Mouse (Mus musculus) myocyte (in vitro differentiated cells): ENCODE data around the gene Tex12. TPM values are rescaled to one million over a fixed set of nuclear protein-coding genes. Genes with fewer than 3 reads are reported as not detected.

Source experiments
- H3K27me3 ChIP-seq: one replicate; pipeline ENCODE4 v1.6.1; 2011; ENCODE audit not compliant: control insufficient read depth, insufficient read depth, insufficient read length
- H3K36me3 ChIP-seq: one replicate; pipeline ENCODE4 v1.6.1; 2011; ENCODE audit not compliant: control insufficient read depth, insufficient read depth
- H3K4me2 ChIP-seq: one replicate; pipeline ENCODE4 v1.6.1; 2011; ENCODE audit warnings: low read depth, control low read depth
- H3K4me3 ChIP-seq: one replicate; pipeline ENCODE4 v1.5.1; 2011; ENCODE audit warnings: mild to moderate bottlenecking, control low read depth, moderate library complexity
- H3K79me2 ChIP-seq: one replicate; pipeline ENCODE4 v1.6.1; 2011; ENCODE audit not compliant: control insufficient read depth, insufficient read depth
- H3ac ChIP-seq: one replicate; pipeline ENCODE4 v1.6.1; 2011; ENCODE audit not compliant: control insufficient read depth, insufficient read length
- CEBPB ChIP-seq: IDR thresholded peaks from 2 replicates; pipeline ENCODE4 v1.6.1; 2011; ENCODE audit warnings: mild to moderate bottlenecking, moderate library complexity; ENCODE audit not compliant: poor library complexity, insufficient read depth, severe bottlenecking
- E2F4 ChIP-seq: IDR thresholded peaks from one replicate; pipeline ENCODE4 v1.6.1; 2011; ENCODE audit warnings: mild to moderate bottlenecking, control low read depth, moderate library complexity; ENCODE audit not compliant: insufficient read depth
- MAX ChIP-seq: IDR thresholded peaks from one replicate; pipeline ENCODE4 v1.6.1; 2011; ENCODE audit warnings: low read depth, mild to moderate bottlenecking, control low read depth
- MYOD1 ChIP-seq, 3 experiments: IDR thresholded peaks; one replicate each; pipeline ENCODE4 v1.6.1; 2011; ENCODE audit warnings: control low read depth in 2 of 3, low read depth in 2 of 3, mild to moderate bottlenecking in 2 of 3, moderate library complexity in 1 of 3; ENCODE audit not compliant: insufficient read length in 2 of 3, control insufficient read depth in 1 of 3
- MYOG ChIP-seq, 3 experiments: IDR thresholded peaks; one replicate each; pipeline ENCODE4 v1.6.1; 2011; ENCODE audit warnings: control low read depth in 2 of 3, low read depth in 2 of 3, mild to moderate bottlenecking in 2 of 3; ENCODE audit not compliant: insufficient read length in 2 of 3, control insufficient read depth in 1 of 3, insufficient read depth in 1 of 3
- POLR2A ChIP-seq: IDR thresholded peaks from one replicate; pipeline ENCODE4 v1.6.1; 2011; ENCODE audit warnings: low read depth, mild to moderate bottlenecking, control low read depth, moderate library complexity; ENCODE audit not compliant: insufficient read length
- POLR2AphosphoS2 ChIP-seq: IDR thresholded peaks from one replicate; pipeline ENCODE4 v1.6.1; 2011; ENCODE audit warnings: low read depth, control low read depth; ENCODE audit not compliant: insufficient read length
- REST ChIP-seq: IDR thresholded peaks from one replicate; pipeline ENCODE4 v1.6.1; 2011; ENCODE audit warnings: mild to moderate bottlenecking, control low read depth, moderate library complexity; ENCODE audit not compliant: insufficient read depth, insufficient read length
- SRF ChIP-seq: IDR thresholded peaks from one replicate; pipeline ENCODE4 v1.6.1; 2011; ENCODE audit warnings: low read depth; ENCODE audit not compliant: control insufficient read depth, insufficient read length
- TCF12 ChIP-seq: IDR thresholded peaks from one replicate; pipeline ENCODE4 v1.6.1; 2011; ENCODE audit warnings: mild to moderate bottlenecking, control low read depth; ENCODE audit not compliant: poor library complexity, insufficient read depth, severe bottlenecking
- TCF3 ChIP-seq: IDR thresholded peaks from one replicate; pipeline ENCODE4 v1.6.1; 2011; ENCODE audit warnings: low read depth, control low read depth; ENCODE audit not compliant: insufficient read length
- USF1 ChIP-seq: IDR thresholded peaks from one replicate; pipeline ENCODE4 v1.6.1; 2011; ENCODE audit warnings: low read depth, mild to moderate bottlenecking, control low read depth, moderate library complexity
- polyA plus RNA-seq: library from polyadenylated mRNA; unstranded; fragments of >200 nt; fragmentation: generic; extraction: Trizol; gene quantifications from one replicate; pipeline ENCODE4 v1.2.1, GENCODE M21; 2012; ENCODE audit warnings: missing spikeins

The Tex12 gene
- polyA plus RNA-seq, 1 experiment: not detected

GRCm38 (mm10) chr9:50530890-50531289 is 30.2 kb downstream of the Tex12 start:
- peaks cover 10% of the 10 kb centered on the region for H3K79me2 ChIP-seq
- no peaks in the 10 kb centered on the region for H3K27me3 ChIP-seq
- no peak overlapping the region for H3K4me3 ChIP-seq
- no peak overlapping the region for H3K4me2 ChIP-seq
- H3K36me3 ChIP-seq: no peaks in the 10 kb centered on the region
- no peak overlapping the region for H3ac ChIP-seq
- TF ChIP-seq MAX (no peak), POLR2AphosphoS2 (no peak), SRF (no peak), MYOG (IDR thresholded peaks at IDR 0.05; ENCODE audit: control insufficient read depth in 1 of 3, insufficient read depth in 1 of 3, insufficient read length in 2 of 3, low read depth in 2 of 3) (no peak), TCF12 (no peak), MYOD1 (IDR thresholded peaks at IDR 0.05; ENCODE audit: control insufficient read depth in 1 of 3, insufficient read length in 2 of 3, low read depth in 2 of 3) (no peak), E2F4 (no peak), CEBPB (no peak)

GRCm38 (mm10) chr9:50528293-50528892 is 32.7 kb downstream of the Tex12 start, which contains the start of gene Pts:
TSS of gene Pts (minus strand) at chr9:50528724.
- Histone ChIP-seq H3K36me3 (peaks cover 4% of the 10 kb centered on the region), H3K4me2 (peak within 1 kb of the TSS; percentile 99), H3ac (peak within 1 kb of the TSS; percentile 54), H3K79me2 (peaks cover 10% of the 10 kb centered on the region), H3K4me3 (peak within 1 kb of the TSS; percentile 30), H3K27me3 (no peaks in the 10 kb centered on the region)
- TF ChIP-seq E2F4 (no peak), MYOD1 (IDR thresholded peaks at IDR 0.05; ENCODE audit: control insufficient read depth in 1 of 3, insufficient read length in 2 of 3, low read depth in 2 of 3) (peak in 1 of 3 experiments; percentile 66), POLR2A (peak; percentile 98), MYOG (IDR thresholded peaks at IDR 0.05; ENCODE audit: control insufficient read depth in 1 of 3, insufficient read depth in 1 of 3, insufficient read length in 2 of 3, low read depth in 2 of 3) (peak in 2 of 3 experiments; percentile 18 to 50), TCF3 (no peak), POLR2AphosphoS2 (peak; percentile 95)

GRCm38 (mm10) chr9:50527860-50528259 is 33.3 kb downstream of the Tex12 start:
- Histone ChIP-seq H3K36me3 (peaks cover 4% of the 10 kb centered on the region), H3ac (peak overlapping the region; percentile 54), H3K79me2 (peaks cover 10% of the 10 kb centered on the region), H3K27me3 (no peaks in the 10 kb centered on the region), H3K4me2 (peak overlapping the region; percentile 99), H3K4me3 (peak overlapping the region; percentile 30)
- TF ChIP-seq REST (no peak), MYOD1 (IDR thresholded peaks at IDR 0.05; ENCODE audit: control insufficient read depth in 1 of 3, insufficient read length in 2 of 3, low read depth in 2 of 3) (no peak), USF1 (no peak), MAX (no peak), POLR2A (no peak), SRF (no peak), CEBPB (no peak), TCF12 (no peak), TCF3 (no peak), E2F4 (no peak), MYOG (IDR thresholded peaks at IDR 0.05; ENCODE audit: control insufficient read depth in 1 of 3, insufficient read depth in 1 of 3, insufficient read length in 2 of 3, low read depth in 2 of 3) (no peak), POLR2AphosphoS2 (no peak)

- H3K27me3 ChIP-seq: no peaks in the 10 kb centered on the region
- H3K36me3 ChIP-seq: peaks cover 10% of the 10 kb centered on the region
- H3K4me3 ChIP-seq: no peak overlapping the region
- no peak for TF ChIP-seq E2F4
- TF ChIP-seq USF1: no peak
- no peak for TF ChIP-seq REST
- TF ChIP-seq MYOG (IDR thresholded peaks at IDR 0.05; ENCODE audit: control insufficient read depth in 1 of 3, insufficient read depth in 1 of 3, insufficient read length in 2 of 3, low read depth in 2 of 3): no peak
- no peak for TF ChIP-seq POLR2A
- no peak for TF ChIP-seq TCF12
- no peak for TF ChIP-seq POLR2AphosphoS2
- no peak for TF ChIP-seq TCF3
- no peak for TF ChIP-seq SRF
- no peak for TF ChIP-seq CEBPB
- no peak for TF ChIP-seq MYOD1 (IDR thresholded peaks at IDR 0.05; ENCODE audit: control insufficient read depth in 1 of 3, insufficient read length in 2 of 3, low read depth in 2 of 3)
- H3ac ChIP-seq: no peak overlapping the region
- peaks cover 10% of the 10 kb centered on the region for H3K79me2 ChIP-seq
- no peak overlapping the region for H3K4me2 ChIP-seq
Measured at GRCm38 (mm10) chr9:50525585-50525984, 35.5 kb downstream of the Tex12 start.

GRCm38 (mm10) chr9:50524936-50525335 is 36.2 kb downstream of the Tex12 start:
- Histone ChIP-seq H3K36me3 (peaks cover 10% of the 10 kb centered on the region), H3K27me3 (no peaks in the 10 kb centered on the region), H3ac (no peak overlapping the region), H3K4me2 (no peak overlapping the region), H3K79me2 (peaks cover 10% of the 10 kb centered on the region), H3K4me3 (no peak overlapping the region)
- no peak for TF ChIP-seq POLR2AphosphoS2
